Mouse (Mus musculus) embryonic fibroblast, embryonic 13.5 days (primary cell): Measurements from ENCODE around the gene Cstf3.

ENCODE experiments used
- CTCF ChIP-seq: IDR thresholded peaks from 2 replicates; pipeline ENCODE4 v1.5.1; 2011; ENCODE audit warnings: mild to moderate bottlenecking, control low read depth, low read length, moderate library complexity, borderline replicate concordance; ENCODE audit not compliant: insufficient read depth
- POLR2A ChIP-seq: IDR thresholded peaks from 2 replicates; pipeline ENCODE4 v1.6.1; 2011; ENCODE audit warnings: low read depth, mild to moderate bottlenecking, control low read depth, low read length, moderate library complexity

- TF ChIP-seq POLR2A (no peak), CTCF (no peak)
Observed at GRCm38 (mm10) chr2:104710670-104711370, 120.5 kb downstream of the Cstf3 start.
